Mouse (Mus musculus) CH12.LX (cell line): ENCODE measurements around the gene Rfpl4.

Experiments used
- BHLHE40 ChIP-seq: IDR thresholded peaks from 2 replicates; pipeline ENCODE4 v1.6.1; 2011; ENCODE audit warnings: mild to moderate bottlenecking, low read depth, low read length, improper control_type of control experiment
- CTCF ChIP-seq, 2 experiments: IDR thresholded peaks in 1 of 2; conservative IDR thresholded peaks in 1 of 2; 2 replicates each; pipeline ENCODE4 v1.5.1; 2011 to 2012; ENCODE audit warnings: low read depth in 2 of 2, low read length in 2 of 2, improper control_type of control experiment in 1 of 2, inconsistent platforms in 1 of 2, mild to moderate bottlenecking in 1 of 2, moderate library complexity in 1 of 2
- E2F4 ChIP-seq: IDR thresholded peaks from 2 replicates; pipeline ENCODE4 v1.6.1; 2011; ENCODE audit warnings: low read depth, low read length, improper control_type of control experiment; ENCODE audit not compliant: insufficient replicate concordance
- EP300 ChIP-seq: IDR thresholded peaks from 2 replicates; pipeline ENCODE4 v1.6.1; 2011; ENCODE audit warnings: low read length, improper control_type of control experiment
- MAFK ChIP-seq: IDR thresholded peaks from 2 replicates; pipeline ENCODE4 v1.6.1; 2011; ENCODE audit warnings: low read length, improper control_type of control experiment; ENCODE audit not compliant: insufficient replicate concordance
- MAZ ChIP-seq: IDR thresholded peaks from 2 replicates; pipeline ENCODE4 v1.6.1; 2012; ENCODE audit warnings: low read depth, mild to moderate bottlenecking, inconsistent platforms, low read length, improper control_type of control experiment, moderate library complexity
- MEF2A ChIP-seq: IDR thresholded peaks from 2 replicates; pipeline ENCODE4 v1.6.1; 2014; ENCODE audit warnings: low read depth, mild to moderate bottlenecking, inconsistent platforms, low read length, improper control_type of control experiment, borderline replicate concordance
- MYC ChIP-seq: IDR thresholded peaks from 2 replicates; pipeline ENCODE4 v1.6.1; 2011; ENCODE audit warnings: low read depth, mild to moderate bottlenecking, improper control_type of control experiment, low read length
- POLR2A ChIP-seq: IDR thresholded peaks from 2 replicates; pipeline ENCODE4 v1.6.1; 2011; ENCODE audit warnings: low read depth, mild to moderate bottlenecking, improper control_type of control experiment, low read length
- RCOR1 ChIP-seq: conservative IDR thresholded peaks from 2 replicates; pipeline ENCODE4 v1.6.1; 2012; ENCODE audit warnings: low read depth, mild to moderate bottlenecking, inconsistent platforms, low read length, improper control_type of control experiment
- SMC3 ChIP-seq: IDR thresholded peaks from 2 replicates; pipeline ENCODE4 v1.6.1; 2011; ENCODE audit warnings: low read depth, low read length, improper control_type of control experiment
- TBP ChIP-seq: conservative IDR thresholded peaks from 2 replicates; pipeline ENCODE4 v1.6.1; 2011; ENCODE audit warnings: low read depth, low read length, improper control_type of control experiment

DNA sequence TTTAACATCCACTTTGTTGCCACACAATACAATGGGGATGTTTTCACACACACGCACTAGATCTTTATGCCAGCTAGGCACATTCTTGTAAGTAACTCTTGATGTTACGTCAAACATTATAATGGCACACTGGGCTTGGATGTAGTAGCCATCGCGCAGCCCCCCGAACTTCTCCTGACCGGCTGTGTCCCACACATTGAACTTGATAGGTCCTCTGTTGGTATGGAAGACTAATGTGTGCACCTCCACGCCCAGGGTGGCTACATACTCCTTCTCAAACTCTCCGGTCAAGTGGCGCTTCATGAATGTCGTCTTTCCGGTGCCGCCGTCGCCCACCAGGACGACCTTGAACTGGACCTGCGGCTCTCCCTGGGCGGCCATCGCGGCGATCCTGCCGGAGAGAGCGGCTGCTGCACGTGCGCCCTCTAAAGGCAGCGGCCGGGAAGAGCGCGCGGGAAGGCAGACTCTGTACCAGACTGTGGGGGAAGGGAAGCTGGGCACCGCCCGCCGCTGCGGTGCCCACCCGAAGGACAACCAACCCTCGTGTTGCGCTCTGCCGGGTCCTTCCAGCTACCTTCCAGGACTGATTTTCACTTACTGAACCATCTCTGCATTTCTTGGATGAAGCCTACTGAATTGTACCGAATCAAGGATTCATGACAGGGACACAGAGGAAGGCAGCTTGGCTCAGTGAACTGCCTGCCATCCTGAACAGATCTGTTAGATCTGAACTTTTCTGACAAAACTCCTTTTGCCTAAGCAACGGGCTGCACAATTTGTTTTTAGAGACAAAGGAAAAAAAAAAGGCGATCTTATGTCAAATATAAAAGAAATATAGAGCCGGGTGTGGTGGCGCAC, 9.0 kb upstream of the Rfpl4 start, which contains the start of gene Rasl2-9:
- TF ChIP-seq POLR2A (peak; percentile 62; the same call in 1 of the 2 replicates), CTCF (conservative IDR thresholded peaks at IDR 0.05 in 1 of 2, IDR thresholded peaks at IDR 0.05 in 1 of 2; ENCODE audit: low read depth in 2 of 2, low read length in 2 of 2) (peak in 1 of 2 experiments; percentile 86; a peak in 2 of 4 replicates), BHLHE40 (peak; percentile 71), TBP (no peak), EP300 (no peak), MAZ (no peak), E2F4 (no peak), MAFK (no peak), MEF2A (peak; percentile 51; the same call in 1 of the 2 replicates), RCOR1 (no peak), MYC (no peak), SMC3 (peak; percentile 71)
